Comparison of ENCODE assay signal across 13 mouse cellular contexts in the genomic region with DNA sequence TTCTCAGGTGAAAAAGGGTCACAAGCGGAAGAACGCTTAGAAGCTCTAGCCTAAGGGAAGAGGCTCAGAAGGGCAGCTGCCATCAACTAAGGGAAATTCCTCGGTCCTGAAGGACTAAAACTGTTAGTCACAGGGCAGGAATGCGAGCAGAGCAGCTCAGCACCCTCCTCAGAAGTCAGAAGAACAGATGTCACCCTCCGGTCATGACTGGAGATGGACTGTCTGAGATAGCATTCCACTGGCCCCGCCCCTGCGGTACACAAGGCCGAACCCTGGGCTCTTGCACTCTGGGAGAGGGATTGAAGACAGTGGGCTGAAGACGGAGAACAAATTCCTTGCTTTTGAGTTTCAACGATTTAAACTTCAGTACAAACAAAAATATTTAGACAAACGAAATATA.
DNase-seq lines count a peak whose midpoint lies in the region; ATAC-seq and TF ChIP-seq lines count a peak whose summit lies in the region.
"Had no signal": no experiment of that assay in that cellular context is flagged by ENCODE, and none has a peak within 500 bp of the region (broad histone marks: within the 10 kb centered on the region; RNA-seq: fewer than 3 reads in every experiment).

No protein-coding gene starts in this region.

- peak overlapping the region; percentile 23; the same call in 1 of the 2 replicates for H3K4me2 ChIP-seq in heart, embryonic 15.5 days
- no peak overlapping the region for H3K4me2 ChIP-seq in embryonic facial prominence, embryonic 11.5 days (ENCODE audit: low read depth, low read length)
- H3K4me2 ChIP-seq: hindbrain, embryonic 12.5 days had no signal

- intact Hi-C loops in heart, postnatal 10 days (cut with DNase I): no loop called here

- WGBS in heart, embryonic 15.5 days: 44% methylated on average over 11 of the region's 11 CpGs
- WGBS in embryonic facial prominence, embryonic 11.5 days: 47% methylated on average over 11 of the region's 11 CpGs
- 82% methylated on average over 11 of the region's 11 CpGs for whole genome bisulfite sequencing in cerebellum, adult 2 months

- no peak overlapping the region for H3K9ac ChIP-seq in heart, embryonic 15.5 days
- H3K9ac ChIP-seq in embryonic facial prominence, embryonic 11.5 days (replicated peaks; ENCODE audit: low read length): no peak overlapping the region
- H3K9ac ChIP-seq: hindbrain, embryonic 12.5 days had no signal

- no peaks in the 10 kb centered on the region for H3K9me3 ChIP-seq in heart, embryonic 15.5 days (replicated peaks)
- no peaks in the 10 kb centered on the region for H3K9me3 ChIP-seq in embryonic facial prominence, embryonic 11.5 days (replicated peaks; ENCODE audit: control insufficient read depth, low read length)
- H3K9me3 ChIP-seq: forebrain, embryonic 10.5 days; hindbrain, embryonic 12.5 days had no signal

- DNase-seq in heart, postnatal 10 days: no peak
- DNase-seq in 3134 (ENCODE audit: extremely low read depth, insufficient read length, low spot score): peak; percentile 34
- peak; percentile 68 for DNase-seq in ZHBTc4 (ENCODE audit: low read depth, low spot score)
- peak; percentile 61 for DNase-seq in embryonic facial prominence, embryonic 11.5 days (ENCODE audit: low spot score)
- no peak for DNase-seq in cerebellum, adult 18-20 months
- no peak for DNase-seq in cerebellum, adult 2 months
- DNase-seq: cerebellum, postnatal 10 days; gastrocnemius, postnatal 36 days; retina, postnatal 1 day had no signal

- H3K27ac ChIP-seq in heart, embryonic 15.5 days: no peak overlapping the region
- no peak overlapping the region for H3K27ac ChIP-seq in embryonic facial prominence, embryonic 11.5 days (replicated peaks; ENCODE audit: low read depth, low read length)
- no peak overlapping the region for H3K27ac ChIP-seq in cerebellum, adult 2 months (ENCODE audit: insufficient read depth, low read length)
- H3K27ac ChIP-seq: hindbrain, embryonic 12.5 days had no signal

- peaks cover 12% of the 10 kb centered on the region for H3K4me1 ChIP-seq in heart, embryonic 15.5 days (replicated peaks)
- H3K4me1 ChIP-seq in embryonic facial prominence, embryonic 11.5 days (ENCODE audit: control insufficient read depth, insufficient read depth, low read length): no peaks in the 10 kb centered on the region
- H3K4me1 ChIP-seq in cerebellum, adult 2 months (ENCODE audit: control insufficient read depth, insufficient read depth, low read length): no peaks in the 10 kb centered on the region
- H3K4me1 ChIP-seq: hindbrain, embryonic 12.5 days had no signal

- ATAC-seq in heart, embryonic 15.5 days (replicated peaks; ENCODE audit: insufficient number of reproducible peaks, insufficient read depth, low FRiP score, low read depth): peak; percentile 39; the same call in 1 of the 2 replicates
- 0 out of 2 replicates have a peak, but pooled peaks have one; percentile 72 for ATAC-seq in embryonic facial prominence, embryonic 11.5 days (replicated peaks; ENCODE audit: insufficient number of reproducible peaks, low FRiP score, low TSS enrichment, low read depth)
- ATAC-seq in granulocyte monocyte progenitor cell, adult 5-6 weeks (replicated peaks; ENCODE audit: poor library complexity, severe bottlenecking): no peak

- TF ChIP-seq CTCF in cerebellum, adult 2 months (IDR thresholded peaks at IDR 0.05; ENCODE audit: borderline replicate concordance, insufficient read depth, low read depth, low read length): no peak

- no peaks in the 10 kb centered on the region for H3K36me3 ChIP-seq in heart, embryonic 15.5 days
- H3K36me3 ChIP-seq in embryonic facial prominence, embryonic 11.5 days (replicated peaks; ENCODE audit: control insufficient read depth, insufficient read depth, low read depth, low read length): no peaks in the 10 kb centered on the region
- H3K36me3 ChIP-seq: forebrain, embryonic 10.5 days; hindbrain, embryonic 12.5 days had no signal

- no peak overlapping the region for H3K4me3 ChIP-seq in heart, embryonic 15.5 days
- no peak overlapping the region for H3K4me3 ChIP-seq in embryonic facial prominence, embryonic 11.5 days (ENCODE audit: low read depth, low read length)
- no peak overlapping the region for H3K4me3 ChIP-seq in cerebellum, adult 2 months (replicated peaks; ENCODE audit: insufficient read depth, low read depth, low read length)
- H3K4me3 ChIP-seq: forebrain, embryonic 10.5 days; hindbrain, embryonic 12.5 days had no signal

- no peak for TF ChIP-seq POLR2A in cerebellum, adult 2 months (IDR thresholded peaks at IDR 0.05; ENCODE audit: borderline replicate concordance, insufficient read depth, low read length)

- no peaks in the 10 kb centered on the region for H3K27me3 ChIP-seq in heart, embryonic 15.5 days
- H3K27me3 ChIP-seq in embryonic facial prominence, embryonic 11.5 days (ENCODE audit: control insufficient read depth, insufficient read depth, low read length): no peaks in the 10 kb centered on the region
- H3K27me3 ChIP-seq in cerebellum, adult 2 months (ENCODE audit: control insufficient read depth, insufficient read depth, low read length): no peaks in the 10 kb centered on the region
- H3K27me3 ChIP-seq: hindbrain, embryonic 12.5 days had no signal

Comparison
In these comparisons a context has a peak if more than half of its experiments do, and no peak if none do; other contexts are left out.
1. DNase-seq: peak in 3134 (single experiment), ZHBTc4 (single experiment) and embryonic facial prominence, embryonic 11.5 days (single experiment); none in heart, postnatal 10 days (0 of 2), cerebellum, adult 18-20 months (0 of 2) and cerebellum, adult 2 months (0 of 2).